Mouse (Mus musculus): Measurements from ENCODE around the gene Timm22.

DNA sequence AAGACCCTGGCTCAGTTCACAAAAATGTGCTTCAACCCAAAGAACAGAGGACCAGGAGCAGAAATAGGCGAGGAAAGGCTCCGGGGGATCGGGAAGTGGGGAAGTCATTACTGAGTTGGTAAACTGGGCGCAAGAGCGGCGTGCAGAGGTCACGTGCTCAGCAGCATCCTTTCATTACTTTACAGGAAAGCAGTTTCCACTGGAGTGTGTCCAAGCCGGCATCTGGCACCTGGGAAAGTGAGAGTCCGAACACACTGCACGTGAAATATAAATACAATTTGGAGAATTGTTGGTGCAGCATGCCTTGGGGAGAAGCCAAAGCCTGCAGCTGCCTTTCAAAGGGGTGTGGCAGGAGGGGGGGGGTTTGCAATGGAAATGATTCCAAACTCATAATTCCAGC lies 5.4 kb upstream of the Timm22 start:
- TF ChIP-seq POLR2A (IDR thresholded peaks at IDR 0.05; ENCODE audit: low read depth, low read length), result no peak
- no peak for TF ChIP-seq CTCF (IDR thresholded peaks at IDR 0.05; ENCODE audit: extremely low read depth, insufficient read length, insufficient replicate concordance, low read depth, low read length)
